Mouse (Mus musculus) cerebellum, adult 2 months (tissue): ENCODE measurements at regions not wholly inside any gene's neighbourhood (a gene's known extent, or its start where the extent isn't known, plus 50 kb on each side); places are given as distances from the start of the nearest gene placed in this dataset.

ENCODE experiments used
- CTCF ChIP-seq: fragments of 200-500 bp; IDR thresholded peaks from 2 replicates; pipeline ENCODE4 v1.5.1; 2011; ENCODE audit warnings: low read depth, mild to moderate bottlenecking, control low read depth, low read length, moderate library complexity, borderline replicate concordance; ENCODE audit not compliant: insufficient read depth
- POLR2A ChIP-seq: fragments of 200-500 bp; IDR thresholded peaks from 2 replicates; pipeline ENCODE4 v1.6.1; 2011; ENCODE audit warnings: low read length, control low read depth, borderline replicate concordance; ENCODE audit not compliant: insufficient read depth

DNA sequence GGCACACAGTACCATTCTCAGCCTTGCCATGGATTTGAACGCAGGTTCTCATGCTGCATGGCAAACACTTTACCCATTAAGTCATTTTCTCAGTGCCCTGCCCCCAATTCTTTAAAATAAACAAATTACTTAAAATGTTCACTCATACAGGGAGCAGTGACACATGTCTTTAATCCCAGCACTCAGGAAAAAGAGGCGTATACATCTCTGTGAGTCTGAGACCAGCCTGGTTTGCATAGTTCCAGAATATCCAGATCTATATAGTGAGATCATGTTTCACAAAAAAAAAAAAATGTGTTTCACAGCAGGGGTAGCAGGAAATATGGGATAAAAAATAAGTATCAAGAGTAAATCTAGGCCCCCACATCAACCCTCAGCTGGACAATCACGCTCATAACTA, 191.5 kb downstream of the Rps12 start:
- TF ChIP-seq CTCF (no peak), POLR2A (no peak)
